Mouse (Mus musculus) testis, adult 2 months (tissue): ENCODE results near the gene Rpl10-ps3. TPM values are rescaled to one million over a fixed set of nuclear protein-coding genes. Genes with fewer than 3 reads are reported as not detected.

Experiments
- H3K27ac ChIP-seq: fragments of 200-500 bp; 2 replicates; pipeline ENCODE4 v1.5.1; 2012; ENCODE audit warnings: low read depth, low read length; ENCODE audit not compliant: control insufficient read depth, insufficient read depth
- H3K27me3 ChIP-seq: fragments of 200-500 bp; 2 replicates; pipeline ENCODE4 v1.6.1; 2012; ENCODE audit warnings: mild to moderate bottlenecking, low read length, moderate library complexity; ENCODE audit not compliant: control insufficient read depth, insufficient read depth
- H3K36me3 ChIP-seq: fragments of 200-500 bp; 2 replicates; pipeline ENCODE4 v1.6.1; 2012; ENCODE audit warnings: mild to moderate bottlenecking, low read length; ENCODE audit not compliant: control insufficient read depth, insufficient read depth
- H3K4me1 ChIP-seq: fragments of 200-500 bp; 2 replicates; pipeline ENCODE4 v1.6.1; 2012; ENCODE audit warnings: low read length; ENCODE audit not compliant: control insufficient read depth, insufficient read depth
- H3K4me3 ChIP-seq: fragments of 200-500 bp; 2 replicates; pipeline ENCODE4 v1.5.1; 2012; ENCODE audit warnings: low read depth, mild to moderate bottlenecking, low read length, moderate library complexity, mixed read lengths; ENCODE audit not compliant: control insufficient read depth
- CTCF ChIP-seq: fragments of 200-500 bp; IDR thresholded peaks from 2 replicates; pipeline ENCODE4 v1.5.1; 2012; ENCODE audit warnings: low read depth, mild to moderate bottlenecking, inconsistent platforms, low read length, moderate library complexity; ENCODE audit not compliant: control insufficient read depth, insufficient read depth, insufficient replicate concordance
- POLR2A ChIP-seq: fragments of 200-500 bp; IDR thresholded peaks from 2 replicates; pipeline ENCODE4 v1.6.1; 2012; ENCODE audit warnings: low read depth, mild to moderate bottlenecking, inconsistent platforms, low read length, moderate library complexity; ENCODE audit not compliant: control insufficient read depth
- polyA plus RNA-seq: library from polyadenylated mRNA; depleted of rRNA; stranded (reverse); fragments of >200 nt; gene quantifications from 2 replicates; pipeline ENCODE4 v1.2.3, GENCODE M21; 2012; rRNA removed

Gene Rpl10-ps3
- polyA plus RNA-seq, result 5.3 and 6.6 TPM in 2 replicates

DNA sequence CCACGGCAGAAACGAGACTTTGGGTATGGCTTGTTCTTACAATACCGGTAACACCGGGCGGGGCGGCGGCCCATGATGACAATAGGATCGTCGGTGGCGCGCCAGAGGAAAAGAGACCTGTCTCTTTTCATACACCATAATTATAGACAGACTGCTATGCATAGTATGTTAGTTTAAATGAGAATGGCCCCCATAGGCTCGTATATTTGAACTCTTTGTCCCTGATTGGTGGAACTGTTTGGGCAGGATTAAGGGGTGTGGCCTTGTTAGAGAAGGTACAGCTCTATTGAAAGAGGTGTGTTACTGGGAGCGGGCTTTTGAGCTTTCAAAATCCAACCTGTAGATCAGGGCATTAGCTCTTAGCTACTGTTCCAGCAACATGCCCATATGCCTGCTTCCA, at the start of gene Rpl10-ps3:
Rpl10-ps3 (minus strand) TSS at position 101 of the 400 bp plus-strand sequence.
- Histone ChIP-seq H3K27ac (no peak within 1 kb of the TSS), H3K27me3 (no peaks in the 10 kb centered on the region), H3K4me3 (no peak within 1 kb of the TSS), H3K4me1 (no peaks in the 10 kb centered on the region), H3K36me3 (no peaks in the 10 kb centered on the region)
- TF ChIP-seq CTCF, result no peak
- no peak for TF ChIP-seq POLR2A

DNA sequence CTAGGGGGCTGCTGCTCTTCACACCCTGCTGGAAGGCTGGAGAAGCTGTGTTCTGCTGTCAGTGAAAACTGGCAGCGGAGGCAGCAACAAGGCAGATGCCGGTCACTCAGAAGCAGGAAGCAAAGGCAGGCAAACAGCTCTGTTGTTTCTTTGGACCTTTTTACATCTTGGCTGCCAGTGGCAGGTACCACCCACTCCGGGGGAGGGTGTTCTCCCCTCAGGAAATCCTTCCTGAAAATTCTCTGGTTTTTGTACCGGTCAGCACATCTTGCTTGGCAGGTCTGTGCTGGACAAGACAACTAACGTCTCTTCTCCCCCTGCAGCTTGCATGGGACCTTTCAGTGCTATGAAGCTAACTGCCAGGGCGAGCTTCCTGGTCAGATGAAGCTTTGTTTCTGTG, 30.8 kb upstream of the Rpl10-ps3 start:
- TF ChIP-seq POLR2A (no peak), CTCF (no peak)
- Histone ChIP-seq H3K36me3 (no peaks in the 10 kb centered on the region), H3K27me3 (no peaks in the 10 kb centered on the region), H3K4me1 (no peaks in the 10 kb centered on the region), H3K27ac (no peak overlapping the region), H3K4me3 (no peak overlapping the region)

- H3K27ac ChIP-seq, result no peak overlapping the region
- H3K36me3 ChIP-seq, result no peaks in the 10 kb centered on the region
- H3K27me3 ChIP-seq, result no peaks in the 10 kb centered on the region
- no peaks in the 10 kb centered on the region for H3K4me1 ChIP-seq
- no peak for TF ChIP-seq CTCF
- no peak for TF ChIP-seq POLR2A
- no peak overlapping the region for H3K4me3 ChIP-seq
These were observed 29.9 kb upstream of the Rpl10-ps3 start for GRCm38 (mm10) chr9:50374666-50375065.

DNA sequence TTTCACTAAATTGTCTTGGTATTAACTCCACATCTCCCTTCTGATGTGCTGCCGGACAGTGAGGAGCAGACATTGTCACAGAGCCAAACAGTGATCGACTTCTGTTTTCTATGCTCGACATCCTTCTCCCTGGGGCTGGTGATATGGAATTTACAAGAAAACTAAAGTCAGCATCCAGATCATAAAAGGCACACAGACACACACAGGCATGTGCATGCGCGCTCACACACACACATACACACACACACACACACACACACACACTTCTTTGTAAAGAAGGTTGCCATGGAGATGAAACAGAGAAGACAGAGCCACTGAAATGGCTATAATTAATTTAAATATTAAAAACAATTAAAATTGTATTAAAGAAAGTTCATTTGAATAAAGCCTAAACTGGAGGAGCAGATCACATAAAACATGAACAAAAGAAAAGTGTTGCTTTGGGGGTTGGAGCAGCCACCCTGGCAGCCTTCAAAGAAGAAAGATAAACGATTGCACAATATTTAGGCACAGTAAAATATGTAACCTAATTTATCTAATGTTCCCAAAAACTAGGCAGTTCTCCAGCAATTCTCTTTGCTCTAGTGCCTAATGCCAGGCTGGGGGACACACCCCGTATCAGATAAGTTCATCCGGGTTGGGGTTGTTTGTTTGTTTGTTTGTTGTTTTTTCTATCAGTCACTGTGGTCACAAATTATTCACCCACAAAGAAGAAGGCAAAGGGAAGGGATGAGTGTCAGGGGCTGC, 24.0 kb upstream of the Rpl10-ps3 start:
- Histone ChIP-seq H3K27me3 (no peaks in the 10 kb centered on the region), H3K4me3 (no peak overlapping the region), H3K27ac (no peak overlapping the region), H3K4me1 (no peaks in the 10 kb centered on the region), H3K36me3 (no peaks in the 10 kb centered on the region)
- TF ChIP-seq CTCF, result no peak
- TF ChIP-seq POLR2A, result no peak

DNA sequence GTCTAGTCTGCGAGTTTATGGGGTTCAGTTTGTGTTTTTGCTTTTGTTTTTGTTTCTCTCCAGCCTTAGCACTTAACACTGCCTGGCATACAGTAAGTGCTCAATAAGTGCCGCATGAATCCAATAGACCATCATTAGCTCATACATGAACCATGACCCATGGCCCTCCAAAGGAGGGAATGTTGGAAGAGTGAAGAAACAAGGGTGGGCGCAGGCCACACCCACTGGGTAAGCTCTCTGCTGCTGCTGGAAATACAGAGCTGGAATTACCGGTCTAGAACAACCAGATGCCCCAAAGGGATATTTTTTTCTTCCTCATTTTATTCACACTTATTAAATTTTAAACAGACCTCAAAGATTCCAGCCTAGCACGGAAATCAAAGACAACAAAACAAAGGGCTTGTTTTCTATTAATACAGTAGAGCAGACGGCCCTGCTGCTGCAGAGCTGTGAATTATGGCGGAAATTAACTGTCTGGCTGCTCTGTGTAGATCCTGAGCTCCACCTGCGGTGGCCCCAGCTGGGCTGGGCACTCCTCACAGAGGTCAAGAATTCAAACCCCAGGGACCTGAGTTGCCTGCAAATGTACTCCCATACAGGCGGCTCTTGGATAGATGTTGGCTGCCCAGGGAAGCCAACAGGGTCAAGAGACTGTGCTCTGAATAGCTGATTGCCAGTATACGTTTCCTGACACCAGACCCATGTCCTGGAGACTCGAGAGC, 20.5 kb upstream of the Rpl10-ps3 start:
- Histone ChIP-seq H3K4me1 (no peaks in the 10 kb centered on the region), H3K27me3 (no peaks in the 10 kb centered on the region), H3K4me3 (no peak overlapping the region), H3K36me3 (no peaks in the 10 kb centered on the region), H3K27ac (no peak overlapping the region)
- TF ChIP-seq CTCF (no peak), POLR2A (no peak)

GRCm38 (mm10) chr9:50363962-50364361, 19.2 kb upstream of the Rpl10-ps3 start:
- Histone ChIP-seq H3K27me3 (no peaks in the 10 kb centered on the region), H3K36me3 (no peaks in the 10 kb centered on the region), H3K27ac (no peak overlapping the region), H3K4me3 (no peak overlapping the region), H3K4me1 (no peaks in the 10 kb centered on the region)
- no peak for TF ChIP-seq CTCF
- no peak for TF ChIP-seq POLR2A

GRCm38 (mm10) chr9:50363259-50363658, 18.5 kb upstream of the Rpl10-ps3 start:
- no peak overlapping the region for H3K4me3 ChIP-seq
- no peaks in the 10 kb centered on the region for H3K36me3 ChIP-seq
- no peak overlapping the region for H3K27ac ChIP-seq
- no peaks in the 10 kb centered on the region for H3K27me3 ChIP-seq
- TF ChIP-seq CTCF, result no peak
- no peak for TF ChIP-seq POLR2A
- no peaks in the 10 kb centered on the region for H3K4me1 ChIP-seq
